Mouse (Mus musculus) Patski (cell line): ENCODE results near the gene Nynrin. TPM values are rescaled to one million over a fixed set of nuclear protein-coding genes. Genes with fewer than 3 reads are reported as not detected.

ENCODE experiments used
- ATAC-seq: fragments of 100-300 bp; one replicate; pipeline ENCODE4 v1.8.0; 2021
- CTCF ChIA-PET: fragments of 350-600 bp; sonication (Branson Sonifier 250); formaldehyde crosslinking; loops from one replicate; lab custom pipeline; 2022; ENCODE audit warnings: inconsistent platforms; lab: Charles Lee
- POLR2A ChIA-PET: fragments of 350-600 bp; sonication (Branson Sonifier 250); formaldehyde crosslinking; loops from one replicate; lab custom pipeline; 2022; ENCODE audit warnings: antibody characterized with exemption, inconsistent platforms; lab: Charles Lee
- DNase-seq: peaks from one replicate; pipeline ENCODE4 v3.0.0-alpha.2; 2011; ENCODE audit warnings: low read depth, low spot score
- H3K27me3 ChIP-seq: fragments of 371-371 bp; one replicate; pipeline ENCODE4 v1.5.1; 2021
- CTCF ChIP-seq: fragments of 100-300 bp; IDR thresholded peaks from one replicate; pipeline ENCODE4 v1.5.1; 2021
- in situ Hi-C: fragments of 300-500 bp; cut with MboI; formaldehyde crosslinking; loops from 3 replicates; pipeline ENCODE4 v1.11.1; 2018; ENCODE audit warnings: low pct_unique_long_range_greater_than_20kb, mixed read lengths
- polyA plus RNA-seq: library from polyadenylated mRNA; unstranded; gene quantifications from one replicate; pipeline ENCODE4 v1.2.3, GENCODE M21; 2021

Gene Nynrin
- polyA plus RNA-seq, 1 experiment from 2014 or later, result not detected

GRCm38 (mm10) chr14:55913406-55913805, 59.6 kb downstream of the Nynrin start:
- ChIA-PET POLR2A (no interaction called here), CTCF (no interaction called here)
- in situ Hi-C loops, result no loop called here
- H3K27me3 ChIP-seq, result peaks cover 18% of the 10 kb centered on the region
- no peak for TF ChIP-seq CTCF
- no peak for DNase-seq
- ATAC-seq, result no peak

- TF ChIP-seq CTCF, result peak; percentile 63
- POLR2A ChIA-PET, result no interaction called here
- in situ Hi-C loops, result no loop called here
- DNase-seq (no peak), ATAC-seq (peak; percentile 69)
- CTCF ChIA-PET, result interaction anchor here (0.7 to 2.7 kb wide), 9 partner anchors 9 to 71 kb away, joined by 3 to 21 read pairs (median 4); partner anchors contain the start of gene Khnyn
- peaks cover 17% of the 10 kb centered on the region for H3K27me3 ChIP-seq
These were observed 64.7 kb downstream of the Nynrin start for GRCm38 (mm10) chr14:55918240-55919082.

- in situ Hi-C loops, result loop anchor here (5.0 kb wide), 2 partner anchors 60 to 100 kb away; partner anchors contain the start of gene Nfatc4
- TF ChIP-seq CTCF, result no peak
- peaks cover 3% of the 10 kb centered on the region for H3K27me3 ChIP-seq
- ChIA-PET CTCF (interaction anchor here (0.7 to 2.2 kb wide), 2 partner anchors 36 to 49 kb away, joined by 5 to 6 read pairs; no protein-coding TSS in a partner anchor), POLR2A (no interaction called here)
- DNase-seq (no peak), ATAC-seq (no peak)
These were observed 68.8 kb downstream of the Nynrin start for GRCm38 (mm10) chr14:55922475-55923232.

Other genes with a start within 250 kb of the Nynrin start
- gene Rec8, start 236.0 kb upstream of the Nynrin start, polyA plus RNA-seq, result not detected
- gene Ipo4, start 218.1 kb upstream of the Nynrin start, polyA plus RNA-seq, result 116 TPM
- gene Gm49378, start 216.1 kb upstream of the Nynrin start, polyA plus RNA-seq, result 1.5 TPM
- gene Tm9sf1, start 210.2 kb upstream of the Nynrin start, polyA plus RNA-seq, result 109 TPM
- 0.42 TPM for gene Tssk4, start 203.8 kb upstream of the Nynrin start, polyA plus RNA-seq
- 29.7 TPM for gene Mdp1, start 193.5 kb upstream of the Nynrin start, polyA plus RNA-seq
- 35.9 TPM for gene Gmpr2, start 182.1 kb upstream of the Nynrin start, polyA plus RNA-seq
- gene Nedd8, start 181.9 kb upstream of the Nynrin start, polyA plus RNA-seq, result 325 TPM
- 19.5 TPM for gene Tinf2, start 172.2 kb upstream of the Nynrin start, polyA plus RNA-seq
- gene Tgm1, start 140.1 kb upstream of the Nynrin start, polyA plus RNA-seq, result 0.12 TPM
- 32.8 TPM for gene Rabggta, start 131.7 kb upstream of the Nynrin start, polyA plus RNA-seq
- 87.3 TPM for gene Dhrs1, start 108.3 kb upstream of the Nynrin start, polyA plus RNA-seq
- 25.5 TPM for gene Nop9, start 108.3 kb upstream of the Nynrin start, polyA plus RNA-seq
- gene Cideb, start 95.6 kb upstream of the Nynrin start, polyA plus RNA-seq, result 1.9 TPM
- not detected for gene Ltb4r2, start 92.6 kb upstream of the Nynrin start, polyA plus RNA-seq
- gene Ltb4r1, start 88.0 kb upstream of the Nynrin start, polyA plus RNA-seq, result not detected
- gene Adcy4, start 69.9 kb upstream of the Nynrin start, polyA plus RNA-seq, result not detected
- gene Ripk3, start 65.1 kb upstream of the Nynrin start, polyA plus RNA-seq, result 0.12 TPM
- gene Nfatc4, start 30.9 kb upstream of the Nynrin start, polyA plus RNA-seq, result 3.9 TPM
- gene Cbln3, start 30.4 kb downstream of the Nynrin start, polyA plus RNA-seq, result 0.12 TPM
- 16.2 TPM for gene Khnyn, start 30.9 kb downstream of the Nynrin start, polyA plus RNA-seq
- gene Sdr39u1, start 46.3 kb downstream of the Nynrin start, polyA plus RNA-seq, result 42.4 TPM
- not detected for gene Cma1, start 90.7 kb downstream of the Nynrin start, polyA plus RNA-seq
- gene Cma2, start 97.0 kb downstream of the Nynrin start, polyA plus RNA-seq, result not detected
- gene Mcpt1, start 164.0 kb downstream of the Nynrin start, polyA plus RNA-seq, result not detected
- not detected for gene Mcpt9, start 176.5 kb downstream of the Nynrin start, polyA plus RNA-seq
- not detected for gene Mcpt2, start 188.0 kb downstream of the Nynrin start, polyA plus RNA-seq
- gene Mcpt4, start 208.3 kb downstream of the Nynrin start, polyA plus RNA-seq, result not detected
- 0.50 TPM for gene Mcpt8, start 231.3 kb downstream of the Nynrin start, polyA plus RNA-seq
- gene Ctsg, start 248.6 kb downstream of the Nynrin start, polyA plus RNA-seq, result not detected